Comparison of ENCODE assay signal across 4 mouse cellular contexts in genomic region chr2:134029153-134029552, GRCm38 (mm10).
"Had no signal": no experiment of that assay in that cellular context is flagged by ENCODE, and none has a peak within 500 bp of the region (broad histone marks: within the 10 kb centered on the region; RNA-seq: fewer than 3 reads in every experiment).

No protein-coding gene starts in this region.

- DNase-seq: spleen, adult 18-20 months; thymus, adult 2 months; thymus, postnatal 25 days had no signal

- ATAC-seq: midbrain, embryonic 16.5 days had no signal
